8 mouse cellular contexts compared by ENCODE assay signal in the genomic region with DNA sequence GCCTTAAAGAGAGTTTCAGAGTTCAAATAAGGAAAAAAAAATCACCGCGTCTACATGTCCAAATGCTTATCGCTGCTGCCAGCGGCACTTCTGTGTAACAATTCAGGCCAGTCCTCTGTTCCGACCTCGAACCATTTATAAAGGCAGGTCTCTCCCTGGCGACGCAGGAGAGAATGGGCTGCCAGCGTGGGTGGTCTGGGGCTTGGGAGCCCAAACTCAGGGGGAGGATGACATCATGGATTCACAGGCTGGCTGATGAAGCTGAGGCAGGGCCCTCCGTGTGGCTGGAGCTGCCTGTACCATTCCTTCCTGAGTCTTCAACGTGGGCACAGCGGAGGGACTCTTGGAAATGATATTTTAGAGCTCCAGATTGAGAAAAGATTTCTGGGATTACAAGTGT.
A peak's percentile ranks its signal among the peaks of the same experiment; 100 is the strongest.
DNase-seq lines count a peak whose midpoint lies in the region; ATAC-seq lines count a peak whose summit lies in the region.

No protein-coding gene starts in this region.

- no peak for ATAC-seq in liver, embryonic 11.5 days (replicated peaks; ENCODE audit: low FRiP score)
- ATAC-seq in forebrain, embryonic 14.5 days: peak; percentile 87
- peak; percentile 45; the same call in 1 of the 2 replicates for ATAC-seq in intestine, embryonic 15.5 days
- no peak for ATAC-seq in megakaryocyte, adult 5-6 weeks (ENCODE audit: poor library complexity, severe bottlenecking)

- H3K27ac ChIP-seq in liver, embryonic 11.5 days (ENCODE audit: low read depth, low read length): no peak overlapping the region
- no peak overlapping the region for H3K27ac ChIP-seq in forebrain, embryonic 14.5 days (ENCODE audit: low read depth, low read length)
- H3K27ac ChIP-seq in intestine, embryonic 15.5 days: no peak overlapping the region

- no peak overlapping the region for H3K9ac ChIP-seq in liver, embryonic 11.5 days (ENCODE audit: low read depth, low read length)
- H3K9ac ChIP-seq in forebrain, embryonic 14.5 days (ENCODE audit: low read length): peak overlapping the region; percentile 2; the same call in 1 of the 2 replicates
- no peak overlapping the region for H3K9ac ChIP-seq in intestine, embryonic 15.5 days

- no peaks in the 10 kb centered on the region for H3K27me3 ChIP-seq in liver, embryonic 11.5 days (replicated peaks; ENCODE audit: control insufficient read depth, insufficient read depth, low read length)
- H3K27me3 ChIP-seq in forebrain, embryonic 14.5 days (replicated peaks; ENCODE audit: control insufficient read depth, insufficient read depth, low read length): no peaks in the 10 kb centered on the region
- no peaks in the 10 kb centered on the region for H3K27me3 ChIP-seq in intestine, embryonic 15.5 days (replicated peaks)

- peak; percentile 6 for DNase-seq in liver
- no peak for DNase-seq in liver, embryonic 11.5 days (ENCODE audit: low spot score)
- DNase-seq in forebrain, embryonic 14.5 days (ENCODE audit: low spot score): peak; percentile 82
- peak; percentile 77 for DNase-seq in neural tube, embryonic 10.5 days (ENCODE audit: extremely low spot score, low spot score)
- DNase-seq in ovary, adult 18-20 months (ENCODE audit: low spot score): no peak
- DNase-seq in spleen, adult 18-20 months: no peak

- no peaks in the 10 kb centered on the region for H3K4me1 ChIP-seq in liver, embryonic 11.5 days (replicated peaks; ENCODE audit: control insufficient read depth, insufficient read depth, low read length)
- peaks cover 10% of the 10 kb centered on the region; the same call in 1 of the 2 replicates for H3K4me1 ChIP-seq in forebrain, embryonic 14.5 days (ENCODE audit: control insufficient read depth, insufficient read depth, low read length)
- no peaks in the 10 kb centered on the region for H3K4me1 ChIP-seq in intestine, embryonic 15.5 days (replicated peaks)

- H3K4me3 ChIP-seq in liver, embryonic 11.5 days (ENCODE audit: low read depth, low read length): no peak overlapping the region
- H3K4me3 ChIP-seq in forebrain, embryonic 14.5 days (ENCODE audit: low read depth, low read length): no peak overlapping the region
- H3K4me3 ChIP-seq in intestine, embryonic 15.5 days (replicated peaks): no peak overlapping the region

- 57% methylated on average over 12 of the region's 12 CpGs for WGBS in liver, embryonic 11.5 days
- WGBS in forebrain, embryonic 14.5 days: 6% methylated on average over 12 of the region's 12 CpGs
- WGBS in intestine, embryonic 15.5 days: 26% methylated on average over 12 of the region's 12 CpGs

- no peak overlapping the region for H3K4me2 ChIP-seq in liver, embryonic 11.5 days
- peak overlapping the region; percentile 28 for H3K4me2 ChIP-seq in forebrain, embryonic 14.5 days (ENCODE audit: low read length)
- H3K4me2 ChIP-seq in intestine, embryonic 15.5 days (replicated peaks): peak overlapping the region; percentile 26; the same call in 1 of the 2 replicates

- H3K9me3 ChIP-seq in liver, embryonic 11.5 days (ENCODE audit: control insufficient read depth, low read length): no peaks in the 10 kb centered on the region
- H3K9me3 ChIP-seq in forebrain, embryonic 14.5 days (replicated peaks; ENCODE audit: control insufficient read depth, low read length): no peaks in the 10 kb centered on the region
- H3K9me3 ChIP-seq in intestine, embryonic 15.5 days: no peaks in the 10 kb centered on the region

- H3K36me3 ChIP-seq in liver, embryonic 11.5 days (ENCODE audit: control insufficient read depth, insufficient read depth, low read length): no peaks in the 10 kb centered on the region
- H3K36me3 ChIP-seq in forebrain, embryonic 14.5 days (ENCODE audit: control insufficient read depth, insufficient read depth, low read length): no peaks in the 10 kb centered on the region
- no peaks in the 10 kb centered on the region for H3K36me3 ChIP-seq in intestine, embryonic 15.5 days

Comparison
In these comparisons a context has a peak if more than half of its experiments do, and no peak if none do; other contexts are left out.
1. DNase-seq: peak in liver (single experiment), forebrain, embryonic 14.5 days (single experiment) and neural tube, embryonic 10.5 days (single experiment); none in liver, embryonic 11.5 days (single experiment), ovary, adult 18-20 months (single experiment) and spleen, adult 18-20 months (0 of 2).
2. ATAC-seq: peak in forebrain, embryonic 14.5 days (single experiment) and intestine, embryonic 15.5 days (single experiment); none in liver, embryonic 11.5 days (single experiment) and megakaryocyte, adult 5-6 weeks (single experiment).